Mouse (Mus musculus) heart, postnatal 0 days (tissue): ENCODE measurements around the gene Gdpd3. TPM values are rescaled to one million over a fixed set of nuclear protein-coding genes. Genes with fewer than 3 reads are reported as not detected.
"Not testable (repeated sequence)": the region's sequence is repeated elsewhere in the genome, so short reads cannot be mapped to it uniquely, and the experiment has no call there.

Experiments used
- ATAC-seq: fragments of 200-750 bp; cut with Nextera tagmentation; 2 replicates; pipeline ENCODE4 v1.8.0; 2017; ENCODE audit warnings: low read depth, moderate number of reproducible peaks, moderate library complexity; ENCODE audit not compliant: insufficient read depth
- DNase-seq: peaks from one replicate; pipeline ENCODE4 v3.0.0-alpha.2; 2016; ENCODE audit warnings: low spot score
- H3K27ac ChIP-seq: fragments of 300-500 bp; sonication (generic); 2 replicates; pipeline ENCODE4 v1.5.1; 2014; ENCODE audit warnings: low read depth, mild to moderate bottlenecking
- H3K27me3 ChIP-seq: fragments of 300-500 bp; sonication (generic); 2 replicates; pipeline ENCODE4 v1.6.1; 2014; ENCODE audit warnings: low read length, mixed read lengths; ENCODE audit not compliant: control insufficient read depth, insufficient read depth
- H3K36me3 ChIP-seq: fragments of 300-500 bp; sonication (generic); replicated peaks from 2 replicates; pipeline ENCODE4 v1.6.1; 2014; ENCODE audit warnings: low read length, mixed read lengths; ENCODE audit not compliant: control insufficient read depth, insufficient read depth
- H3K4me1 ChIP-seq: fragments of 300-500 bp; sonication (generic); 2 replicates; pipeline ENCODE4 v1.6.1; 2014; ENCODE audit warnings: antibody characterized with exemption; ENCODE audit not compliant: control insufficient read depth, insufficient read depth
- H3K4me2 ChIP-seq: fragments of 300-500 bp; sonication (generic); 2 replicates; pipeline ENCODE4 v1.6.1; 2014; ENCODE audit warnings: low read depth, mild to moderate bottlenecking, low read length, moderate library complexity
- H3K4me3 ChIP-seq: fragments of 300-500 bp; sonication (generic); 2 replicates; pipeline ENCODE4 v1.5.1; 2014; ENCODE audit warnings: low read depth, low read length
- H3K9ac ChIP-seq: fragments of 300-500 bp; sonication (generic); replicated peaks from 2 replicates; pipeline ENCODE4 v1.6.1; 2014; ENCODE audit warnings: low read depth, low read length, mixed read lengths
- H3K9me3 ChIP-seq: fragments of 300-500 bp; sonication (generic); replicated peaks from 2 replicates; pipeline ENCODE4 v1.6.1; 2016; ENCODE audit warnings: low read length; ENCODE audit not compliant: control insufficient read depth
- CTCF ChIP-seq: IDR thresholded peaks from 2 replicates; pipeline ENCODE4 v1.5.1; 2016; ENCODE audit warnings: antibody characterized with exemption, control low read depth, low read depth
- EP300 ChIP-seq: IDR thresholded peaks from 2 replicates; pipeline ENCODE4 v1.6.1; 2016; ENCODE audit warnings: antibody characterized with exemption, low read depth
- WGBS: fragments of 180-500 bp; shearing (Covaris S2); extraction: QIAGEN DNeasy Blood & Tissue Kit; methylation state at CpG from one replicate; pipeline ENCODE4 v1.1.7; 2014; 5-methylcytosine and 5-hydroxymethylcytosine counted together
- polyA plus RNA-seq: library from polyadenylated mRNA; unstranded; fragments of >200 nt; fragmentation: Nextera tagmentation; extraction: Ambion mirVana; gene quantifications from 2 replicates; pipeline ENCODE4 v1.2.1, GENCODE M21; 2015
- total RNA-seq: library from RNA; depleted of rRNA; stranded (reverse); fragments of >200 nt; gene quantifications from 2 replicates; pipeline ENCODE4 v1.2.3, GENCODE M21; 2014; ENCODE audit warnings: low replicate concordance

The Gdpd3 gene
- total and polyA plus RNA-seq, 2 experiments from 2014 or later, result 0.77 to 7.9 TPM

DNA sequence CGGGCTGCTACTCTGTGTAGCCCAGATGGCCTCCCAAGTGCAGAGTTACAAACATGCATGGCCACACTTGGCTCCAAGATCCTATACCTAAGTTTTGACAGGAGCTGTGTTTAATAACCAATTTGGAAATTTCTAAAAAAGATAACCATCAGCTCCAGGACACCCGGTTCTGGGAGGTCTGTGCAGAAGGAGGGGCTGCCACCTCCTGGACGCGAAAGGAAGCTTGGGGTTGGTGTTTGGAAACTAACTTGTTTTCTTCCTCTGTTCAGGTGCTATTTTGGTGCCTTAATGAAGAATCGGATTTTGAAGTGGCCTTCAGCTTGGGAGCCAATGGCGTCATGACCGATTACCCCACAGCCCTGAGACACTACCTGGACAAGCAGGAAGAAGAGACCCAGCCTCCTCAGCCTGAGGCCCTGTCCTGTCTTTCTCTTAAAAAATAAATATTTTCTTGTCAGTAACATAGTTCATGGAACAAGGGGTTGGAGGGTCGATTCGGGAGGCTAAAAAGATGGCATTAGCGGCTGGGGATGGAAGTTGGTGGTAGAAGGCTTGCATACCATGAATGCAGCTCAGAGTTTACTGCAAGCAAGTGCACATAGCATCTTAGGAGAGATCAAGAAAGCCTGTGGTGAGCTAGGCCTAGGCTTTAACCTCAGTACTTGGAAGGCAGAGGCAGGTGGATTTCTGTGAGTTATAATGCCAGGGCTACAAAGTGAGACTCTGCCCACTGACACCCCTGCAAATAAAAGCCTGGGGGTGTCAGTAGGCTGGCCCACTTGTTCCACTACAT, 9.2 kb downstream of the Gdpd3 start:
- TF ChIP-seq EP300 (no peak), CTCF (peak; percentile 24; the same call in 1 of the 2 replicates)
- WGBS, result 76% methylated on average over 10 of the region's 10 CpGs
- Histone ChIP-seq H3K4me1 (peaks cover 15% of the 10 kb centered on the region; the same call in 1 of the 2 replicates), H3K9ac (no peak overlapping the region), H3K27ac (no peak overlapping the region), H3K36me3 (peaks cover 19% of the 10 kb centered on the region), H3K9me3 (no peaks in the 10 kb centered on the region), H3K4me3 (no peak overlapping the region), H3K4me2 (no peak overlapping the region), H3K27me3 (no peaks in the 10 kb centered on the region)
- DNase-seq, result no peak
- no peak for ATAC-seq

DNA sequence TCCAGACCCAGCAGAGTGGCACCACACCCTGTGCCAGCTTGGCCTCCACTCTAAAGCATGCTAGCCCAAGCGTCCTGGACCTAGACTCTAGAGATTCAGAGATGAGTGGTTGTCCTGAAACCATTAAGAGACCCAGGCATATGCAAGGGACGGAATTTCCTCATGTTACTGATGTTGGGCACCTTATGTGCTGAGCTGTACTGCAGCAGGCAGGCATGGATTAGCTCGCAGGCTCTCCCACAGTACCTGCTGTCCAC, 9.8 kb downstream of the Gdpd3 start:
- Histone ChIP-seq H3K4me3 (no peak overlapping the region), H3K36me3 (peaks cover 14% of the 10 kb centered on the region), H3K27ac (peak overlapping the region; percentile 84), H3K9me3 (no peaks in the 10 kb centered on the region), H3K4me1 (peaks cover 18% of the 10 kb centered on the region; the same call in 1 of the 2 replicates), H3K9ac (peak overlapping the region; percentile 92; the same call in 1 of the 2 replicates), H3K4me2 (peak overlapping the region; percentile 92), H3K27me3 (no peaks in the 10 kb centered on the region)
- 66% methylated on average over 3 of the region's 3 CpGs for WGBS
- TF ChIP-seq CTCF (no peak), EP300 (no peak)
- ATAC-seq, result no peak
- DNase-seq, result no peak

DNA sequence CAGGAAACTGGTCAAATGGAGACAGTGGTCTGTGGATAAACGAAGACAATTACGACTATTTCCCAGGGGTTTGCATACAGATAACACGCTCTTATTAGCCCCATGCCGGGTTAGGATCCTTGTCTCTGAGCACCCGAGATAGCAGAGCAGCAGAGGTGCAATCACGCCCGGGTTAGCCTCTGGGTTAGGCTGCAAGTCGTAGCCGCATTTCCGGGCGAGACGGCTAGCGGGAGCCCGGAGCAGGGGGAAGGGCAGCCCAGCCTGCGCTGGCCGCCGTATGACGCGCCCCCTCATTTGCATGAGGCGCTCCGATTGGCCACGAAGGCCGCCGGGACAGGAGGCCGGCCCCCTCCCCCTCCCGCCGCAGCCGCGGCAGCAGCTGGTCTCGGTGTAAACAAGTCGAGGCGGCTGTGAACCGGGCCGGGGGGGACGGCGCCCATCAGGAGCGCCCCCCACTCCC, 10.5 kb downstream of the Gdpd3 start, which contains the start of gene Ypel3:
Gene Ypel3 (plus strand): TSS at position 358 of the 460 bp plus-strand sequence.
- peak within 1 kb of the TSS; percentile 76 for H3K4me3 ChIP-seq
- peak within 1 kb of the TSS; percentile 84 for H3K27ac ChIP-seq
- peaks cover 24% of the 10 kb centered on the region; the same call in 1 of the 2 replicates for H3K4me1 ChIP-seq
- TF ChIP-seq EP300 (peak; percentile 62; the same call in 1 of the 2 replicates), CTCF (no peak)
- H3K36me3 ChIP-seq, result peaks cover 7% of the 10 kb centered on the region
- no peaks in the 10 kb centered on the region for H3K27me3 ChIP-seq
- under 1% methylated on average over 31 of the region's 37 CpGs for WGBS
- DNase-seq, result peak; percentile 95
- no peaks in the 10 kb centered on the region for H3K9me3 ChIP-seq
- ATAC-seq, result peak; percentile 91
- H3K9ac ChIP-seq, result peak within 1 kb of the TSS; percentile 92
- H3K4me2 ChIP-seq, result peak within 1 kb of the TSS; percentile 92

DNA sequence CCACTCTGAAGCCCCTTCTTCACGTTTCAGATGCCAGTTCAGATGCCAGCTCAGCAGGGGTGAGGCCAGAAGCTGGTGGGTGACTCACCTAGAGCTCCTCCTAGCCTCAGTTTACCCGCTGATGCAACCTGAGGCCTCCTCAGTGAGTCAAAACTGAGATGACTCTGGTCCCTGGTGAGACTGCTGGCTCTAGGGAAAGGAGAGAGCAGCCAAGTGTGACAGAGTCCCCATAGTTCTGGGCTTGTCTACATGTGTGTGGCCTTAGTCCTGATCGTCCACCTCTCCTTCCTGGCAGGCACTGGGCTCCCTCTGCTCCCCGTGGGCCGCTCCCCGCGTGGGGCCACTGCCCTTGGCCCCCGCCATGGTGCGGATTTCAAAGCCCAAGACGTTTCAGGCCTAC, 11.3 kb downstream of the Gdpd3 start:
- peak overlapping the region; percentile 84 for H3K27ac ChIP-seq
- TF ChIP-seq EP300, result no peak
- TF ChIP-seq CTCF, result no peak
- no peaks in the 10 kb centered on the region for H3K9me3 ChIP-seq
- peaks cover 7% of the 10 kb centered on the region; the same call in 1 of the 2 replicates for H3K36me3 ChIP-seq
- H3K4me3 ChIP-seq, result peak overlapping the region; percentile 76
- peak overlapping the region; percentile 92 for H3K9ac ChIP-seq
- H3K27me3 ChIP-seq, result no peaks in the 10 kb centered on the region
- peaks cover 24% of the 10 kb centered on the region; the same call in 1 of the 2 replicates for H3K4me1 ChIP-seq
- ATAC-seq, result no peak
- DNase-seq, result no peak
- 39% methylated on average over 10 of the region's 10 CpGs for WGBS
- H3K4me2 ChIP-seq, result peak overlapping the region; percentile 92

DNA sequence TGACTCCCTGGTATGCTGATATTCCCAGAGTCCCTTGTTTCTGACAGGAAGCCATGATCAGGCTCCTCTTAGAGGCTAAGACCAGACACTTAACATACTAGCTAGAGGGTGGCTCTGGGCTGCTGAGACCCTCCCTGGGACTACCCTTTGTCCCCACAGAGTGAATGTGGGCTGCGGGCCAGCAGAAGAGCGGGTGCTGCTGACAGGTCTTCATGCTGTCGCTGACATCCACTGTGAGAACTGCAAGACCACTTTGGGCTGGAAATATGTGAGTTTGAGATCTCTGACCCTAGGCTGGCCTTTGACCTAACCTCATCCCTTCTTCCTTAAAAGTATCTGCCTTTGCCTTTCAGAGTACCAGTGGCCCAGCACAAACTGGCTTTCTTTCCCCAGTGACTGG, 12.0 kb downstream of the Gdpd3 start:
- Histone ChIP-seq H3K36me3 (peaks cover 7% of the 10 kb centered on the region; the same call in 1 of the 2 replicates), H3K27ac (no peak overlapping the region), H3K4me1 (peaks cover 24% of the 10 kb centered on the region; the same call in 1 of the 2 replicates), H3K27me3 (no peaks in the 10 kb centered on the region), H3K4me2 (no peak overlapping the region; the same call in 1 of the 2 replicates), H3K9me3 (no peaks in the 10 kb centered on the region), H3K9ac (no peak overlapping the region), H3K4me3 (no peak overlapping the region)
- 66% methylated on average over 3 of the region's 3 CpGs for WGBS
- TF ChIP-seq EP300 (no peak), CTCF (no peak)
- DNase-seq (no peak), ATAC-seq (no peak)

DNA sequence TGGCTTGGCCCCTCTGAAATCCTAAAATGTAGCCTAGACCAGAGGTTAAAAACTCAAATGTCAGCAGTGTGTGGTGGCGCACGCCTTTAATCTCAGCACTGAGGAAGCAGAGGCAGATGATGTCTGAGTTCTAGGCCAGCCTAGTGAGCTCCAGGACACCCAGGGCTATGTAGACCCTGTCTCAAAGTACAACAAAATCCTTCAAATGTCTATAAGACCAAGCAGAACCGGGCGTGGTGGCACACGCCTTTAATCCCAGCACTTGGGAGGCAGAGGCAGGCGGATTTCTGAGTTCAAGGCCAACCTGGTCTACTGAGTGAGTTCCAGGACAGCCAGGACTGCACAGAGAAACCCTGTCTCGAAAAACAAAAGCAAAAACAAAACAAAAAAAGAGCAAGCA, 13.0 kb downstream of the Gdpd3 start:
- not testable (repeated sequence) for ATAC-seq, H3K4me2 ChIP-seq, H3K27me3 ChIP-seq, H3K27ac ChIP-seq, DNase-seq, H3K4me3 ChIP-seq, H3K9ac ChIP-seq, H3K9me3 ChIP-seq, H3K36me3 ChIP-seq
- H3K4me1 ChIP-seq, result peaks cover 24% of the 10 kb centered on the region; the same call in 1 of the 2 replicates
- 87% methylated on average over 7 of the region's 7 CpGs for WGBS
